Mouse (Mus musculus): ENCODE measurements around the gene Gm20503. TPM values are rescaled to one million over a fixed set of nuclear protein-coding genes. Genes with fewer than 3 reads are reported as not detected.
A peak's percentile ranks its signal among the peaks of the same experiment; 100 is the strongest.

The Gm20503 gene
- total RNA-seq (2014; rRNA removed) (not detected in 2 replicates), polyA plus RNA-seq (2015; fragmentation: Nextera tagmentation; extraction: Ambion mirVana) (8.2 and 14.1 TPM in 2 replicates)

DNA sequence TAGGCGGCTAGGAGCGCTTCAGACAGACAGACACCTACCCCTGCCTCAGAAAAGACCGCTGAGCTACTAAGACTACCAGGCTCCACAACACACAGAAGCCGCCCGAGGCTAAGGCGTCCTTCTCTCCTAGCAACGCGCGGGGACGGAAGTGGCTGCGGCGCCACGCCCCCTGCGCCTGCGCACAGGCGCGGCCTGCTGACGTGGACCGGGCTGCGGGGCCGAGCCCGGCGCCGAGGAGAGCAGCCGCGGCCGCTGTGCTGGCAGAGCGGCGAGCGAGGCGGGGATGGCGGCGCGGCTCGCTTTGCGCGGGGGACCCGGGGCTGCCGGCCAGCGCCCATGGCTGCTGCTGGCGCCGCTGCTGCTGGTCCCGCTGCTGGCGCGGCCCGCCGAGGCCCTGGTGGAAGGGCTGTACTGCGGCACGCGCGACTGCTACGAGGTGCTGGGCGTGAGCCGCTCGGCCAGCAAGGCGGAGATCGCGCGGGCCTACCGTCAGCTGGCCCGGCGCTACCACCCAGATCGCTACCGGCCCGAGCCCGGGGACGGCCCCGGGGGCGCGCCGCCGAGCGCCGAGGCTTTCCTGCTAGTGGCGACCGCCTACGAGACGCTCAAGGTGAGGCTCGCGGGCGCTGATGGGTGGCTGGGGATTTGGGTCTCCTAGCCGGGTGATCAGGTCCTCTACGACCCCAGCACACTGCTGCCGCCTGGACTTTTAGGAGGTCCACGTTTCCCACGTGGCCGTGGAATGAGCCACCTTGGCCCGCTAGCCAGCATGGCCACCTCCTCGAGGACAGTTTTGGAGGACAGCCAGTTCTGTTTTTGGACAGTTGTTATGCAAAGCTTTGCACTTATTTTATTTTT, at the start of gene Gm20503:
Gene Gm20503, plus strand, starts transcription at position 263 of the 858 bp plus-strand sequence.
- no peak for TF ChIP-seq CTCF (IDR thresholded peaks at IDR 0.05)
- Histone ChIP-seq H3K36me3 (ENCODE audit: insufficient read depth, low read length) (no peaks in the 10 kb centered on the region), H3K4me2 (ENCODE audit: low read depth, low read length, poor library complexity, severe bottlenecking) (peak within 1 kb of the TSS; percentile 64), H3K4me1 (ENCODE audit: insufficient read depth, low read length) (peaks cover 14% of the 10 kb centered on the region; the same call in 1 of the 2 replicates), H3K4me3 (ENCODE audit: low read depth, low read length) (peak within 1 kb of the TSS; percentile 75), H3K27me3 (ENCODE audit: insufficient read depth, low read length) (no peaks in the 10 kb centered on the region), H3K9me3 (ENCODE audit: low read length) (no peaks in the 10 kb centered on the region), H3K27ac (ENCODE audit: low read depth, low read length) (peak within 1 kb of the TSS; percentile 86), H3K9ac (replicated peaks; ENCODE audit: low read length, poor library complexity, severe bottlenecking) (peak within 1 kb of the TSS; percentile 77)
- DNase-seq (ENCODE audit: low spot score) (peak; percentile 95), ATAC-seq (ENCODE audit: low FRiP score) (peak; percentile 98)
- under 1% methylated on average over 70 of the region's 89 CpGs for WGBS

DNA sequence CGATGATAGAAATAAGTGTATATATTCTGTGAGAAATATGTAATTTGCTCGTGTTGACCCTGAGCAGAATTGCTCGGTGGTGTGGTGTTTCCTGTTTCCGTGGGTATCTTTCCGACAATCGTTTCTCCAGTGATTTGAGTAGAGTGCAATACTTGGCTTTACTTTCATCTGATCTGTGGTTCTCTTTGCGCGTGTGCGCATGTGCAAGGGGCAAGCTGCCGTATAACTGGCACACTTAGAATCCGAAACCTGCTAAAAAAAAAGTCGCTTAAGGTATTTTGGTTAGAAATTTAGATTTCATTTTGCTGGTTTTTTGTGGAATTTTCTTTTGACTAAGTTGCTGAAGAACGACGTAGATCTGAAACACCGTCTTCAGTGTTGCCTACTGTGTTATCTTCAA, 41.3 kb upstream of the Gm20503 start:
- no peak for TF ChIP-seq CTCF (IDR thresholded peaks at IDR 0.05)
- DNase-seq (ENCODE audit: low spot score) (no peak), ATAC-seq (ENCODE audit: low FRiP score) (no peak)
- H3K27me3 ChIP-seq (ENCODE audit: insufficient read depth, low read length): no peaks in the 10 kb centered on the region
- no peak overlapping the region for H3K4me2 ChIP-seq (ENCODE audit: low read depth, low read length, poor library complexity, severe bottlenecking)
- H3K4me1 ChIP-seq (ENCODE audit: insufficient read depth, low read length): no peaks in the 10 kb centered on the region
- WGBS: 96% methylated on average over 15 of the region's 15 CpGs
- no peak overlapping the region for H3K4me3 ChIP-seq (ENCODE audit: low read depth, low read length)
- H3K36me3 ChIP-seq (ENCODE audit: insufficient read depth, low read length): peaks cover 10% of the 10 kb centered on the region; the same call in 1 of the 2 replicates
- no peak overlapping the region for H3K9ac ChIP-seq (replicated peaks; ENCODE audit: low read length, poor library complexity, severe bottlenecking)
- H3K9me3 ChIP-seq (ENCODE audit: low read length): no peaks in the 10 kb centered on the region
- H3K27ac ChIP-seq (ENCODE audit: low read depth, low read length): no peak overlapping the region

DNA sequence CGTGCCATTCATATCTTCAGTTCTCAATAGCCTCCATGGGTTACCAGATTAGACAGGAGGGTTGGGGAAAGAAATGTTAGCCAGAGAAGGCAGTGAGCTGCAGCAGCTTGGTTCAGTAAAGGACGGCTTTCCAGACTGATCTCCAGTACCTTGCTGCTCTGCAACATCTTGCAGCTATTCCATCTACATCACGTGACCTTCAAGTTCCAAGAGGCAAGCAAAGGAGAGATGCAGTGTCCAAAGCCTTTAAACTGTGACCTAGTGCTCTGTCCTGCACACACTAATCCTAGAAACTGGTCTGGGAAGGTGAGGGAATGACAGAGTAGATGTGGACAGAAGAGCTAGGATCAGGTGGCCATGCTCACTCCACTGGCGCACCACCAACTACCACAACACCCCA, 39.7 kb upstream of the Gm20503 start:
- H3K4me2 ChIP-seq (ENCODE audit: low read depth, low read length, poor library complexity, severe bottlenecking): no peak overlapping the region
- ATAC-seq (ENCODE audit: low FRiP score) (no peak), DNase-seq (ENCODE audit: low spot score) (no peak)
- no peak for TF ChIP-seq CTCF (IDR thresholded peaks at IDR 0.05)
- H3K4me1 ChIP-seq (ENCODE audit: insufficient read depth, low read length): no peaks in the 10 kb centered on the region
- H3K9me3 ChIP-seq (ENCODE audit: low read length): no peaks in the 10 kb centered on the region
- 95% methylated on average over 4 of the region's 4 CpGs for WGBS
- no peak overlapping the region for H3K4me3 ChIP-seq (ENCODE audit: low read depth, low read length)
- H3K9ac ChIP-seq (replicated peaks; ENCODE audit: low read length, poor library complexity, severe bottlenecking): no peak overlapping the region
- H3K27ac ChIP-seq (ENCODE audit: low read depth, low read length): no peak overlapping the region
- H3K27me3 ChIP-seq (ENCODE audit: insufficient read depth, low read length): no peaks in the 10 kb centered on the region
- H3K36me3 ChIP-seq (ENCODE audit: insufficient read depth, low read length): peaks cover 3% of the 10 kb centered on the region; the same call in 1 of the 2 replicates

DNA sequence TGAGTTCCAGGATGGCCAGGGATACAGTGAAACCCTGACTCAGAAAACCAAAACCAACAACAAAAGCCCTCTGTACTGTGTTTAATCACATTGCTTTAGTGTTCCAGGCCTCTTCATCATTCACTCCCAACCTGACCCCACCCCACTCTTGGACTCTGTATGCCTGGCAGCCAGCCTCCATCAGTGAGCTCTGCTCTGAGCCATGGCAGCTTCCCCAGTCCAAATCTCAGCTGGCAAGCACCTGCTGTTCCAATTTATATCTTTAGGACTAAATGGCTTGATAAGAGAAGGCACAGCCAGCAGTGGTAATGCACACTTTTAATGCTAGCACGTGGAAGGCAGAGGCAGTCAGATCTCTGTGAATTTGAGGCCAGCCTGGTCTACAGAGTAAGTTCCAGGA, 37.9 kb upstream of the Gm20503 start:
- no peaks in the 10 kb centered on the region for H3K9me3 ChIP-seq (ENCODE audit: low read length)
- 91% methylated on average over 1 of the region's 1 CpGs for WGBS
- ATAC-seq (ENCODE audit: low FRiP score) (no peak), DNase-seq (ENCODE audit: low spot score) (no peak)
- H3K4me3 ChIP-seq (ENCODE audit: low read depth, low read length): no peak overlapping the region
- peaks cover 3% of the 10 kb centered on the region; the same call in 1 of the 2 replicates for H3K36me3 ChIP-seq (ENCODE audit: insufficient read depth, low read length)
- no peak overlapping the region for H3K27ac ChIP-seq (ENCODE audit: low read depth, low read length)
- no peak for TF ChIP-seq CTCF (IDR thresholded peaks at IDR 0.05)
- H3K4me2 ChIP-seq (ENCODE audit: low read depth, low read length, poor library complexity, severe bottlenecking): no peak overlapping the region
- H3K4me1 ChIP-seq (ENCODE audit: insufficient read depth, low read length): no peaks in the 10 kb centered on the region
- H3K27me3 ChIP-seq (ENCODE audit: insufficient read depth, low read length): no peaks in the 10 kb centered on the region
- H3K9ac ChIP-seq (replicated peaks; ENCODE audit: low read length, poor library complexity, severe bottlenecking): no peak overlapping the region

DNA sequence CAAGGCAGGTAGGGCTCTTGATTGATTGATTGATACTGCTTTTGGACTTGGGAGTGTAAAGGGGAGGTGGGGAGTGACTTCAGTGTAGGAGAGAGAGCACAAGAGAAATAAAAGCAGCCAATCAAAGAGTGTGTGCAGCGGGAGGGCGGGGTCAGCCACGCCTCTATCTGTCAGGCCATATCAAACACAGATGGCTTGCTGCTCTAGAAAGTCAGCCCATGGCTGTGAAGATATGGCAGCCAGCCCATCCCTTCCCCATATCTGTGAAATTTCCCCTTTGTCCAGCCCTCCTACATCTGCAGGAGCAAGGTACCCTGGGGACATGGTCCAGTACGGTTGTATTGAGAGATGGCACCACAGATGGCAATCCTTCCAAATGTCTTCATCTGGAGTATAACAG, 32.3 kb upstream of the Gm20503 start:
- Histone ChIP-seq H3K4me2 (ENCODE audit: low read depth, low read length, poor library complexity, severe bottlenecking) (no peak overlapping the region), H3K36me3 (ENCODE audit: insufficient read depth, low read length) (no peaks in the 10 kb centered on the region), H3K4me3 (ENCODE audit: low read depth, low read length) (no peak overlapping the region), H3K27ac (ENCODE audit: low read depth, low read length) (no peak overlapping the region), H3K9me3 (ENCODE audit: low read length) (no peaks in the 10 kb centered on the region), H3K27me3 (ENCODE audit: insufficient read depth, low read length) (no peaks in the 10 kb centered on the region), H3K9ac (replicated peaks; ENCODE audit: low read length, poor library complexity, severe bottlenecking) (no peak overlapping the region), H3K4me1 (ENCODE audit: insufficient read depth, low read length) (no peaks in the 10 kb centered on the region)
- DNase-seq (ENCODE audit: low spot score) (no peak), ATAC-seq (ENCODE audit: low FRiP score) (no peak)
- TF ChIP-seq CTCF (IDR thresholded peaks at IDR 0.05): no peak
- WGBS: 92% methylated on average over 4 of the region's 4 CpGs

DNA sequence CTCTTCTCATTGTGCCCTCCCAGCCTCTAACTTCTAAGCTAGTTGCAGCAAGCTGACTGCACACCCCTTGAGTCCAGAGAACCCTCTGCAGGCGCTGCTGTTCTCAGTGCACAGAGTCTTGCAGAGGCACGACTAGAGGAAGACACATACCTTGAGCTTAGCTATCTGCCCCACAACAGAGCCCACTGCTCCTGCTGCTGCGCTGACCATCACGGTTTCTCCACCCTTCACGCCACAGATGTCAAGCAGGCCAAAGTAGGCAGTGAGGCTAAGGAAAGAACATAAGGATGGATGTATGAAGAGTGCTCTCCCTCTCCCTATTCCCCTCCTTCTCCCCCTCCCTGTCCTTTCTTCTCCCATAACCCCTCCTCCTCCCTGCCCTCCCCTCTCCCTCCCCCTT, 27.3 kb upstream of the Gm20503 start:
- Histone ChIP-seq H3K4me3 (ENCODE audit: low read depth, low read length) (no peak overlapping the region), H3K27ac (ENCODE audit: low read depth, low read length) (no peak overlapping the region), H3K36me3 (ENCODE audit: insufficient read depth, low read length) (no peaks in the 10 kb centered on the region), H3K9ac (replicated peaks; ENCODE audit: low read length, poor library complexity, severe bottlenecking) (no peak overlapping the region), H3K4me1 (ENCODE audit: insufficient read depth, low read length) (no peaks in the 10 kb centered on the region), H3K4me2 (ENCODE audit: low read depth, low read length, poor library complexity, severe bottlenecking) (no peak overlapping the region), H3K9me3 (ENCODE audit: low read length) (no peaks in the 10 kb centered on the region), H3K27me3 (ENCODE audit: insufficient read depth, low read length) (no peaks in the 10 kb centered on the region)
- 85% methylated on average over 5 of the region's 5 CpGs for WGBS
- ATAC-seq (ENCODE audit: low FRiP score): no peak
- no peak for DNase-seq (ENCODE audit: low spot score)
- no peak for TF ChIP-seq CTCF (IDR thresholded peaks at IDR 0.05)
